Mouse (Mus musculus): Measurements from ENCODE around the gene Hsph1. TPM values are rescaled to one million over a fixed set of nuclear protein-coding genes. Genes with fewer than 3 reads are reported as not detected.

Hsph1 gene
- polyA plus RNA-seq, 1 experiment from 2014 or later, result 19.1 TPM

DNA sequence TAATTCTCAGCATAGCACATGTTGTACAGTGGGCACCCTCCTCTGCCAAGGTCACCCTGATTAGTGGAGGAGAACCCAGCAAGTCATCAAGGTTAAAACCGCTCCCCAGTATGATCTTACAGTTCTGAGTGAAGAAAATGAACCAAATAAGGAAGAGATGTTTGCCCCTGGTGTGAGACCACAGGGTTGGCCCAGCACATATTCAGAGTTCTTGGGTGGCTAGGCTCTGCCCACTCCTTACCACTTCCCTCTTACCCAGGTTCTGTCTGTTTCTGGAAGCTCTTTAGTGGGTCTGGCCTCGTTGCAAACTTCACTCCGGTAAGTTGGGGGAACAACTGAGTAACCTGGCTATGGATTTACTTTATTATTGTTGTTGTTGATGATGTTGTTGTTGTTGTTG is 42.0 kb downstream of the Hsph1 start:
- DNase-seq (ENCODE audit: low spot score), result no peak

DNA sequence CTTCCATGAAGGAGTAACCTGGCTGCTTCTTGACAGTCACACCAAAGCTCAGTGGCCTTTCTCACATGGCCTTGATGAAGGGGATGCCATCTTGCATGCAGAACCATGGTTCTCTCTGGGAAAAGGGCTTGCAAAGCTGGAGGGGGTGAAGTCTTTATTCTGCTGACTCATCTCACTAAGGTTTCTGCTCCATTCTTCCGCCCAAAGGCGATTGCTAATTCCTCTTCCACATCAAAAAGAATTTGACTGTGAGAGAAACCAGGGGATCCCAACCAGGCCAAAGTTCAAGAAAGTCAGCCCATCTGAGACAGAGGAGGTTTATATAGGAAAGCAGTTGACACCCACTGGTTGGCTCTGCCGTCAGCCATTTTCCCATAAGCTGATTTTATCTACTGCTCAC is 46.2 kb downstream of the Hsph1 start:
- no peak for DNase-seq (ENCODE audit: low spot score)

DNA sequence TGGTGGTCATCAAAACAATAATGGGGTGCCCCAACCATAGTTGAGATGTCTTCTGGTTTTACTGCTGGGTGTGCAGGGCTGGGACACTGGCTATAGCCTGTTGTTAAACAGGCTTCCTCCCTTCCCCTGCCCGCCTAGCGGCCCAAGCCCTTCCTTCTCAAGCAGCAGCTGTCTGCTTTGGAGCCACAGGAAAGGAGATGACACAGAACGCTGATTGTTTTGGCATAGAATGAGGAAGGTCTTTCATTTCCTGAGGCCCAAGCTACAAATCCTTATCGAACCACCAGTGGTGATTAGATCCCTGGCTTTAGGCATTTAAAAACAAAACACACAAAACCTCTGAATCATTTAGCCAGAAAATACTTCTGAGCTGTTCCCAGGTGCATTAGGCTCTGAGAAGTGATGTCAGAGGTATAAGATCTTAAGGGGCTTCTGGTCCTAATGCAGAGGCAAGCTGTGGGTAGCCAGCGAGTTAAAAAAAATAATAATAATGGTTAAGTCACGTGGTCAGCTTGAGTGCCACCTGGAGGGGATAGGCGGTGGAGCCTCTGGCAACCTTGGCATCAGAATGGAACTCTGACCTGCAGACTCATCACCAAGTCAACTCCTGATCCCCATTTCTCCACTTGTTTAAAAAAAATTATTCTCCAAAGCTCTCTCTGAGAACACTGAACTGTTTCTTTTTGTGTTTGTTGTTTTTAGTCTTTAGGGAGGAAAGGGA is 47.2 kb downstream of the Hsph1 start:
- DNase-seq (ENCODE audit: low spot score), result no peak

DNA sequence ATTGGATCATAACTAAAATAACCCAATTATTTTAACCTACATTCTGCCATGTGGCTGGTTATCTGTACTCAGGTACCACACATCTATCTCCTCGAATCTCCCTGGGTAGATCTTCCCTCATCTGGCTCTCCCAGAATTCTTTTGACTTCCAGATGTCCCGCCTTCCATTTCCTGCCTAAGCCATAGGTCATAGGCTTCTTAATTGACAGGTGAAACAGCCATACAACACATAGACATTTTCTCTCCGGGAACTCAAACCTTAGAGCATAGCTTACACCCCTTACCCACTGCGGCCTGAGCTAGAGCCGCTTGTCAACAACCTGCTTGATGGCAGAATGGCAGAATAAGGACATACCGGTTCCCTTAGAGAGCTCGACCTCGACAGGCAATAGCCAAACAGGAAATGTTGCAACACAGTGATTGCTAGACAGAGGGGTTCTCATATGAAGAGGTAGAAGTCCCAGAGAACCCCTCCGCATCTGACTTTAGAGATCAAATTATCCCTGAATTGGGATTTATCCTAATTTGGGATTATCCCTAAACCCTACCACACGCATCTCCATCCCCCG is 48.8 kb downstream of the Hsph1 start:
- DNase-seq (ENCODE audit: low spot score), result no peak

DNA sequence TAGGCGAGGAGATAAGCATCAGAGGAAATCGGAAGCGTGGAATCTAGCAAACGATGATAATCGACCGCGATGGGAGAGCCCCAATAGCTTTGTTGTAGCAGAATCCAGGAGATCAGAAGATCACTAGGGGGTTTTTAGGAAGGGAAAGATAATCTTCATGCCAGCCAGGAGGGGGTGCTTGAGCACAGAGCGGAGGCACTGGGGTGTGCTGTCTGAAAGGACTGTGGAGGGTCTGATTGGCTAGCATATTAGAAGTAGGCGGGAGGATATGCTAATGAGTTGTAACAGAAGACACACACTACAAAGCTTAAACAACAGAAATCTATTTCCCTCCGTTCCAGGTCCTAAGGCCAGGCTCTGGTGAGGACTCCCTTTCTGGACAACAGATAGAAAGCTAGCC is 50.3 kb downstream of the Hsph1 start:
- DNase-seq (ENCODE audit: low spot score), result peak; percentile 10

DNA sequence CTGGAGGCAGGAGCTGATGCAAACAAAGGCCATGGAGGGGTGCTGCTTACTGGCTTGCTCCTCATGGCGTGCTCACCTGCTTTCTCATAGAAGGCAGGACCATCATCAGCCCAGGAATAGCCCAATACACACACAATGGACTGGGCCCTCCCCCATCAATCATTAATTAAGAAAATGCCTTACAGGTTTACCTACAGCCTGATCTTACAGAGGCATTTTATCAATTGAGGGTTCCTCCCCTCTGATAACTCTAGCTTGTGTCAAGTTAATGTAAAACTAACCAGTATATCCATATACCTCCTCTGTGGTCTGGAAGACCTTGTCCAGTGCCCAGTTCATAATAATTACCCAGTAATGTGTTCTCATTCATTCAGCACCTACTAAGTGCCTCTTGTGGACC is 50.9 kb downstream of the Hsph1 start:
- no peak for DNase-seq (ENCODE audit: low spot score)

DNA sequence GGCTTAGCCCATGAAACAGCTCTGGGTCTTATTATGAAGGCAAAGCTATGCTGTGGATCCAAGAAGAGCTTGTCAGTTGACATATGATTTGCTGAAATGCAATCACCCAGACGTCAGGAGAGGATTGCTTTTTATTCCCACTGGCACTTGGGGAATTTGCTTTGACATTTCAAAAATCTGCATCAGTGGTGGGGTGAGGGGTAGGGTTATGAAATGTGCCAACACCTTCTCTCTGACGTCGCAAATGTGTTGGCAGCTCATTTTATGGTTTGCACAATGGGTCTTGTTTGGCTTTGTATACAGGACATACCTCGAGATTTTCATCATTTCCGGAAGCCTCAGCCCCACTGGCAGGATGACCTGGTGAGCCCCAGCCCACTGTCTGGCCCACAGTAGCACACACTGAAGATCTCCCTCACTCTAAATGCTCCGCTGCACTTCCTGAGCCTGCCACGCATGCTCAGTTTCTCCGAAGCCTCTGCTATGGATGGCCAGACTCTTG is 52.0 kb downstream of the Hsph1 start:
- no peak for DNase-seq (ENCODE audit: low spot score)

DNA sequence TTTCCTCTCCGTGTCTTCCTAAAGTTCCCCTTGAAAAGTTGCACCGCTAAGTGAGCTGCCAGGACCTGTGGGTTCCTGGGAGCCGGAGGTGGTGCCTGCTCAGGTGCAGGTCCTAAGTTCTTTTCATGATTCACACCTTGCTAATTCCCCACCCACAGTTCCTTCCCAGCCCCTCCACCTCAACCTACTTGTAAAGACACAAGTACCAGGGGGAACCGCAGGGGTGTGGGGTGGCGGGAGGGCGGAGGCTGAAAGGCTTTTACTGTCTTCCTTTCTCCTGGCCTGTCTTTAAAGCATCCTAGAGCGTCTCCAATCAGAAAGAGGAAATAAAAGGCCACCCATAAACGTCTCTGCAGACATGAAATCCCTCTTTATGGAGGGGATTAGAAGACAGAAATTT is 52.7 kb downstream of the Hsph1 start:
- DNase-seq (ENCODE audit: low spot score), result no peak

DNA sequence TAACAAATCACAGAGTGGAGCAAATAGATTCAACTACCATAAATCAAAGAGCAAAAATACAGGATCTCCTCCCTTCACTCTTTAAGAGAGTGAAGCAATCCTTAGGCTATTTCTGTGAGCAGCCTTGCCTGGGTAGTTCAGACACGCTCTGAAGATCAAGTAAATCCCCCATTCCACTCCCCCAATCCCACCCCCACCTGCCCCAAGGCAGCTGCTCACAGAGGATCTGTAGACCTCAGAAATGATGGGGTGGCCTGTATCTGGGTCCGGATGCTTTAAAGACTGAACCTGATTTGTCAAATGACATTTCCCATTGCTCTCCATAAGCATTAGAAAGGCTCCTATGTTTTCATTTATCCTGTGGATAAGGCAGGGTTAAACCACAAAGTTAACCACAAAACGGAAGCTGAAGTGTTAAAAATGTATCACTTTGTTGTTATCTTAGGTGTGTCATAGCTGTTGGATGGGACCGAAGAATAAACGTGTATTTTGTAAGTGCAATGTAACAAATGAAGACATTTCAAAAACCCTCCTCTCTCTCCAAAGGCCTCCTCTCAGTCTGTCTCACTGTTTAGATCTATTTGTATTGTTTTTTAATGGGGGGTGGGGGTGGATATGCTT is 53.4 kb downstream of the Hsph1 start:
- DNase-seq (ENCODE audit: low spot score), result no peak

DNA sequence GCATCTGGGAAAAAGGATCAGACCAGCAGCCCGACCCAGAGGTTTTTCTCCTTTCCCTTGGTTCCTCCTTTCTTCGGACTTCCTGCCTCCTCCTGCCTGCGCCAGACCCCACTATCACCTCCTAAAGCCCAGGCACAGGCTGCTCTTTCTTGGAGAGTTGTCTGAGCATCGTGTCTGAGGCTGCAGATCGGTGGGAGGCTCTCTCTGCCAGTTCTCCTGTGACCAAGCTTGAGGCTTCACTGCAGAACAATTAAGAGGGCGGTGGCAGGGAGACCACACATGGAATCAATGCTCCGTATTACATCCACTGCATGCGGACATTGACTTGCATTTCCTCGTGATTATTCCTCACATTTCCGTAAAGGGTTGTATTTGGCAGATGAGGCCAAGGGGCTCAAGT is 58.7 kb downstream of the Hsph1 start:
- DNase-seq (ENCODE audit: low spot score), result no peak

DNA sequence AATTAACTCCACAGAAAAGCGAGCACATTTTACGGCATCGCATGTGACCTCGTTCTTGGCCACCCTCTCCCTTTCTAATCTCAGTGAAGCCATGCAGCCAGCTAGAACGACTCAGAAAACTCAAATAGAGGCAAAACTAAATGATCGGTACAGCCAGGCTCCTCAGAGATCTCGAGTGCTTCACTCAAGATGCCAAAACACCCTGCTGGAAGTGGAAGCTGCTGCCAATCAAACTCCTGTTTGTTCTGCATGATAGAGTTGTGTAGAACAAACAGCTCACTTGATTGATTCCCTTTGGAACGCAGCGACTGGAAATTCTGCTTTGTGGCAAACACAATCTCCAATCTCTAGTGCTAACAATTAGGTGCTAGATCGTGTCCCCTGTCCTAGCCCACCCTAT is 59.2 kb downstream of the Hsph1 start:
- no peak for DNase-seq (ENCODE audit: low spot score)

DNA sequence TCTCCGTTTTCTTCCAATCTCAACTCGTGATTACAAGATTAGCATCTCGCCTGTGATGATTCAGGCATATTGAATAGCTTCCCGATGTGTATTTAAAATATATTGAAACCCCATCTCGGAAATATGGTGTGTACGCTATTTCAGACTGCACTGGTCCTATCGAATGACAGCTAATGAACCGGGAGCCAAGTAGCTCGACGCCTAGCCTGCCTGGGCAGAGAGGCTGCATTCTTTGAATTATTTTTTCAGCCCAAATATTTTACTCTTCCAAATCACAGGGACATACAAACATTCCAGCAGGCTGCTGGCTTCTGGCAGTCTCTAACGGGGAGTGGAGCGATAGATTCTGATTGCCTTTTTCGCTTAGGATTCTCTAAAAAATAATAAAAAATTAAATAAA is 67.2 kb downstream of the Hsph1 start:
- no peak for DNase-seq (ENCODE audit: low spot score)

DNA sequence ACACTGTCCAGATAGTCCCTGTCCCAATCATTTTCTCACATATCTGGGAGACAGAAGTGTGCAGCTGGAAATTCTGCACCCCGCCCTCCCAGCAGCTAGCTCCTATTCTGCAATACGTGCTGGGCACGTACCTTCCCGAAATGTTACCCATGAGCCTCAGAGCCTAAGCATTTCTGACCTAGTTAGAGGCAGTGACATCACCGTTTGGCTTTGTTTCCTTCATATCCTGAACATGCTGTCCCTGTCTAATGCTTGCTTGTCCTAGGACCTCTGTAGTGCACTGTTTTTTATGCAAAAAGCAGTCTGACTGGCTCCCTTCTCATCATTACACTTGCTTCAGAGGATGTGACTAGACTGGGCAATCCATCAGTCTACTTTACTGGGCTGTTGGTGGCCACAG is 69.2 kb downstream of the Hsph1 start:
- DNase-seq (ENCODE audit: low spot score), result no peak

DNA sequence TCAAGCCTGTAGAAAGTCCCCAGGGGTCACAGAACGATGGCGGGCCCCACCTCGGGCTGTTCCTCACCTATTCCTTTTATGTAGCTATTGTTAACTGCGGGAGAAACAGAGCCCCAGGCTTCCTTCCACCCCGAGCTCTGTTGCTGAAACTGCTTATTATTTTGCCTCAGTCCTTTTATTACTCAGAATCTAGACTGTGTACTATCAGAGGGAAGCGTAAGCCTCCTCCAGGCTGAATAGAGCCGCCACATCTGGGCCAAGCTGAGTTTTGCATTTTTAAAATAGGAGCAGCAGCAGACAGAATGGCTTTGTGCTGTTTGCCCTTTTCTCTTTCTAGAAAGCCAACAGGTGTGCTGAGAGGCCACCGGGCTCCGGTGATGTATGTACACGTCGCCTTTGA is 70.2 kb downstream of the Hsph1 start:
- no peak for DNase-seq (ENCODE audit: low spot score)

Other genes starting within 250 kb of the Hsph1 start
- 1.3 and 2.0 TPM in 2 replicates for gene Medag, start 224.6 kb downstream of the Hsph1 start, polyA plus RNA-seq (2015; fragmentation: Nextera tagmentation; extraction: Ambion mirVana)
- 0.44 and 0.91 TPM in 2 replicates for gene Tex26, start 196.7 kb downstream of the Hsph1 start, polyA plus RNA-seq (2015; fragmentation: Nextera tagmentation; extraction: Ambion mirVana)
- 0.07 and 0.31 TPM in 2 replicates for gene Wdr95, start 107.7 kb downstream of the Hsph1 start, polyA plus RNA-seq (2015; fragmentation: Nextera tagmentation; extraction: Ambion mirVana)
- 6.2 and 7.5 TPM in 2 replicates for gene B3glct, start 41.9 kb upstream of the Hsph1 start, polyA plus RNA-seq (2015; fragmentation: Nextera tagmentation; extraction: Ambion mirVana)